Mouse (Mus musculus) ZHBTc4 (cell line): ENCODE measurements at regions not wholly inside any gene's neighbourhood (a gene's known extent, or its start where the extent isn't known, plus 50 kb on each side); places are given as distances from the start of the nearest gene placed in this dataset.
"Not testable (repeated sequence)": the region's sequence is repeated elsewhere in the genome, so short reads cannot be mapped to it uniquely, and the experiment has no call there.

Source experiments
- DNase-seq: peaks from one replicate; pipeline ENCODE4 v3.0.0-alpha.2; 2011; ENCODE audit warnings: low read depth, low spot score

DNA sequence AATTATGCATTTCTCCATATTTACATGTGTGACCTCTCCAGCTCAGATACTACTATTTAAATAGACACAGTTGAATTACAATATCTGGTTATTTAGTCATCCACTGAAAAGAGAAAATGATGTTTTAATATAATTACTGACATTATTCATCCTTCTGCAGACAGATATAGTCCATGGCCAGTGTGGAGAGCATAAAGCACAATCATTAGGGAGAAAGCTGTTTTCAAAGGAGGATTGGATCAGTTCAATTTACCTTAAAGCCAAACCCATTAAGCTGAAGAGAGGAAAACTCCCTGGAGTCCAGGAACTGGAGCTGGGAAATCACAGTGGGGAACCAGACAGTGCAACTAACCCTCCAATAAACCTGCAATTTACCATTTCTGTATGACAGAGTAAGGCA lies 339.8 kb upstream of the Rgs17 start:
- no peak for DNase-seq

DNA sequence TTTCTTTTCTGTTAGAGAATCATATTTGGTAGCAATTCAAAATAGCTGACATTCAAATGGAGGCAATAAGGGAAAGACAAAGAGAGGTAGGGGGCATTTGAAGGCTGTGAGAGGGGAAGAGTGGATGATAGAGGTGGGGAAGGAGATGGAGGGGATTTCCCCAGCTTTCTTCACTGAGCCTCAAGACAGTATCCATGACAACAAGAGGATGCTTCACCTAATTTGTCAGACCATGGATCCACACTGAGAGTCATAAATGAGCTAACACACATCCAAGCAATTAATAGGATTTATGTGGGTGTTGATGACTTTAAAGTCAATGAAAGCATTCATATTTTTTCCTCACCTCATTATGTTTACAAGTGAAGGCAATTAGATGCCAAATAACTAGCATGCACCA lies 343.5 kb upstream of the Rgs17 start:
- DNase-seq = no peak

GRCm38 (mm10) chr10:6291388-6291787 lies 369.2 kb upstream of the Rgs17 start:
- no peak for DNase-seq

GRCm38 (mm10) chr10:6296621-6297020 lies 374.4 kb upstream of the Rgs17 start:
- DNase-seq = no peak

GRCm38 (mm10) chr10:6297796-6298195 lies 375.6 kb upstream of the Rgs17 start:
- peak; percentile 13 for DNase-seq

DNA sequence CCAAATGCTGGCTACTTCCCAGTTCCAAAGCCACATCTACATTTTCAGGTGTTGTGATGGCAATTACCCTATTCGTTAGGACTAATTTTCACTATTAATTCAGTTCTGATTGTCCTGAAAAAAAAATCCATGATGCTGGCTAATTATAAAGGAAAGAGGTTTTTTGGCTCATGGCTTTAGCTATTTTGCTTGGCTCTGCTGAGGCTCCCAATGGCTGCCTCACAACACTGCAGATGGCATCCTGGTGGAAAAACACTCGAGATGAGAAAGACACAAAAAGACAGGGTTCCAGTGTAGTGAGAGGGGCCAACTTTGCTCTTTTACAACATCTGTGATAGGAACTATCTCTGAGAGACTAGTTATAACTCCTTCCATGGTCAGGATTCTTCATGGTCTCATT lies 376.5 kb upstream of the Rgs17 start:
- DNase-seq = no peak

GRCm38 (mm10) chr10:6301514-6301913 lies 379.3 kb upstream of the Rgs17 start:
- DNase-seq = no peak

DNA sequence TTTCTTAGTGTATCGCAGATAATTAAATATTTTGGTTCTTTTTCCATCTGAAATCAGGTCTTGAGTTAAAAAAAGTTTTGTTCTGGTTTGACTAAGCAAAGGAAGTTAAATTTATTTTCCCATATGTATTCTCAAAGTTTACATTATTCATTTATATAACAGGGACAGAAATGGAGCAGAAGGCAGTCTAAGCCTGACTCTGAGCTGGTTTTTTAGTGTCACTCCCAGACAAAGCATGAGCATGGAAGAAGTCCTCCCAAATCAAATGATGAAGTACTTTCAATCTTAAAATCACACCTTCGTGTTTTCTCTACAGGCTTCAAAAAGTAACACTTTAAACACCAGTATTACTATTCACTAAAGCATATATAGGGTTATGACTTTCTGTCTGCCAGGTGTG lies 387.2 kb upstream of the Rgs17 start:
- no peak for DNase-seq

GRCm38 (mm10) chr10:6341572-6341971 lies 416.7 kb upstream of the Oprm1 start:
- no peak for DNase-seq

GRCm38 (mm10) chr10:6349216-6349615 lies 409.1 kb upstream of the Oprm1 start:
- DNase-seq = peak; percentile 74

- no peak for DNase-seq
These were observed 392.1 kb upstream of the Oprm1 start for GRCm38 (mm10) chr10:6366182-6366581.

DNA sequence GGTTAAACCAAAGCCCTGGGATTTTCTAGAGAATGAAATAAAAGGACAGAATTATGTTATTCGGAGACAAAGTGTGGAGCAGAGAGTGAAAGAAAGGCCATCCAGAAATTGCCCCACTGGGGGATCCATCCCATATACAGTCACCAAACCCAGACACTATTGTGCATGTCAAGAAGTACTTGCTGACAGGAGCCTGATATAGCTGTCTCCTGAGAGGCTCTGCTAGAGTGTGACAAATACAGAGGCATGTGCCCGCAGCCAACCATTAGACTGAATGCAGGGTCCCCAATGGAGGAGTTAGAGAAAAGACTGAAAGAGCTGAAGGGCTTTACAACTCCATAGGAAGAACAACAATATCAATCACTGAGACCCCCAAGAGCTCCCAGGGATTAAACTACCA lies 386.6 kb upstream of the Oprm1 start:
- DNase-seq = no peak

DNA sequence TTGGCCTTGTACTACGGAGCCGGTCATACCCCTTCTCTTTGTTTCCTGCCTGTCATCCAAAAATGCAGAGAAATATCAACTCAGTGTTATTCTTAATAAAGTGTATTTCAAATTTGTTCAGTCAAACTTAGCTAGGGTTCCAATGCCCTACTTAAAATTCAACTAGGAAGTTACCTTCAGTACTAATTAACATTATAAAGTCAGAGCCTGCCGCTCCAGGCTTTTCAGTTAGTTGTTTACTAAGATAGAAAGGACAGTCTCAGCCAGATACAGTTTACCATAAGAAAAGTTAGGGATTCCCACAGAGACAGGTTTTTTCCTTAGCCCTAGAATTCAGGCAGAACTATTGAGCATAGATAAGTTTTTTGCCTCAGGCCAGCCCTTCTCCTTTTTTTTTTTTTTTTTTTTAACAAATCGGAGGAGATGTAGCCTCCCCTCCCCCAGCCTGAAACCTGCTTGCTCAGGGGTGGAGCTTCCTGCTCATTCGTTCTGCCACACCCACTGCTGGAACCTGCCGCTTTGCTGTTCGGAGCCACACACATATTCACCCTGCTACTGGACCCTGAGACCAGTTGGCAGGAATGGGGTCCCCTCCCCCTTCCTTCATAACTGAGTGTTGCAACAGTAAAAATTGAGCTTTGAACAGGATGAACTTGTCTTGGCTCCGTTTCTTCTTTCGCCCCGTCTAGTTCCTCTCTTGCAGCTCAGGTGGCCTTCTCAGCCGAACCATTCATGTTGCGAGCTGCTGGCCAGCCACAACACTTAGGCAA lies 340.8 kb upstream of the Oprm1 start:
- DNase-seq = not testable (repeated sequence)

GRCm38 (mm10) chr10:6418234-6418633 lies 340.1 kb upstream of the Oprm1 start:
- not testable (repeated sequence) for DNase-seq

- DNase-seq = peak; percentile 47
These were observed 292.5 kb upstream of the Oprm1 start for GRCm38 (mm10) chr10:6465824-6466223.

DNA sequence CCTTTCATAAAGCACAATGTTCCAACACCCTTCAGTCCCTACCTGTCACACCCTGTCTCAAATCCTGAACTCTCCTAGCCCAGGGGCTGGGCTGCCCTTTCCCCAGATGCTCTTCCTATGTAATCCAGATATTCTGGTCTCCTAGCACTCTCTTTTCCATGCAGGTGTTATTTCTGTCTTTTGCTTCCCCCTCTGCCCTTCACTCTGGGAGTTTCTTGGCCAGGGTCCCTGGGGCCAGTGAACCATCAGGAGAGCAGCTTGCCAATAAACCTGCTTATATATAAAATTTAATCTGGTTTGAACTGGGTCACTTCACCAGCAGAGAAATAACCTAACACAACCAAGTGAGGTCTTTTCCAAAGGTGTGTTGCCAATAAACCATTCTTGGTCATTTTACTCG lies 278.0 kb upstream of the Oprm1 start:
- DNase-seq = no peak

DNA sequence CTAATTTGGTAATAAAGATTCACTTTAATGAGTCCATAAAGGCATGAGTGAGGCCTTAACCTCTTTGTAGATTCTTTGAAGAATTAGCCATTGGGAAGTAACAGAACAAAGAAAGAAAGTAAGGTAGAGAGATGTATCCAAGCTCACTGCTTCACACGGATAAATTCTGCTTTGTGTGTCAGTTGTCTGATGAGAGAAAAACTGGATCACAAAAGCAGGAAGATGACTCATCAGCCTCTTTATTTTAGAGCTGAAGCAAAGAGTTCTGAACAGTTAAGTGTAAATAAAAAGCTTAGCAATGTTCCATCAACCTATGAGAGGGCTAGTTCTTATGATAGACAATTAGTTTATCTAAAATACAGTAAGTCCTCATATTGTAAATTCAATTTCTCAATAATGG lies 269.7 kb upstream of the Oprm1 start:
- no peak for DNase-seq

DNA sequence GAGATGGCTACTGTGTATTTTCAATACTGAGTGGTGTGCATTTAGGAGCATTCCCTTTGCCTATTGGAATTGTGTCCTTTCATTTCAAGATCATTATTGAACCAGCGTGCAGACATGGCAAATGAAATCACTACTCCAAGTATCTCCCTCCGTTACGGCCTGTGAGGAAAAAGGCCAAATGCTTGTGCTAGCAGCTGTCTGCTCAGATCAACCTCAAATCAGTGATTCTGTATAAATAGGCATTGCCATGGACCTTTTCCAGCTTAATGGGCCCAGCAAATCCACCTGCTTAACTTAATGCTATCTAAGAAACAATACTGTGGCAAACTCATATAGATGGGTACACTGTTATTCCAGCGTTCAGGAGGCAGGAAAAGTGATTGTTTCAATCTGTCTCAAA lies 265.6 kb upstream of the Oprm1 start:
- no peak for DNase-seq

DNA sequence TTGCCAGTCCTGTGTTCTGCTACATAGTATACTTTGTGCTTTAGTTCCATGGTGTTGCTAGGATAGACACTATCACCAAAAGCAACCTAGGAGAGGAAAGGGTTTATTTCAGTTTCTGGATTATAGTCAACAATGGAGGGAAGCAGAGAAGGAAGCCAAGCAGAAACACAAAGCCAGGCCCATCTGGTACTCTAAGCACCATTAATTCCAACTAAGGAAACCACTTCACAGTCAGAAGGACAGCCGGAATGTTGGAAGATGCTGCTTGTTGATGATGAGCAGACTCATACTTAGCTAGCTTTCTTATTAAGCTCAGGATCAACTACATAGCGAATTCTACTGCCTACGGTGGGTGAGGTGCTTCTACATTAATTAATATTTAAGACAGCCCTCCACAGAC lies 263.2 kb upstream of the Oprm1 start:
- no peak for DNase-seq

- DNase-seq = no peak
These were observed 244.0 kb upstream of the Oprm1 start for GRCm38 (mm10) chr10:6514269-6514668.

GRCm38 (mm10) chr10:6562516-6562915 lies 195.8 kb upstream of the Oprm1 start:
- DNase-seq = peak; percentile 56

DNA sequence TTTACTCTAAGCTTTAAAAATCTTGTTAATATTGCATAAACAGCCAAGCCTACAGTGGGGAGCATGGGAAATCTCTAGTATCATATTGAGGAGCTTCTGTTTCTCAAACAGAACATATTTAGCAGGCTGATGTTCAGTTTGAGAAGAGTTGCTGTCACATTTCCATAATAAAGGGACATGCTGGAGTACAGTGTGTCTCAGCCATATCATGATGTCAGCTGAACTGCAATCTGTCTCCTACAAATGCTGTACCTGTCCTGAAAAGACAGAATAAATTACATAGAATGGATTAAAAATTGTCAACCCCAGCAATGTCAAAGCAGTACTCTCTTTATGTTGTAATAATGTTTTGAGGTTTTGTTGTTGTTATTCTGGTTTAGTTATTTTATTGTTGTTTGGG lies 179.7 kb upstream of the Oprm1 start:
- no peak for DNase-seq

- peak; percentile 63 for DNase-seq
These were observed 172.5 kb upstream of the Oprm1 start for GRCm38 (mm10) chr10:6585821-6586220.

DNA sequence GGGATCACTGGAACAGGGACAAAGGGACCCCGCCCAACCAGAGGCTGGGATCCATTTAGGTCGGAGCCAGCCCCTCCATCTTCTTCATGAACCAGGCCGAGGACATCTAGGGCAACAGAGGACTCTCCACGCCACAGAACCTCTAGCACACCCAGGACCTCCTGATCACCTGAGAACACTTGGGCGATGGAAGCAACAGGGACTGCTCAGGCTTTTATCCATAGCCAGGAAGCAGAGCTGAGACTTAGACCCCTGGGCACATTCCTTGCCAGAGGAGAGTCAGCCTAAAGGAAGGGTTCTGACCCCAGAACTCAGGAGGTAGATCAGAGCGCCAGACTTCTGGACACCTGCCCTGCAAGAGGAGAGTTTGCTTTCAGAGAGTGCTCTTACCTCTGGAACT lies 168.1 kb upstream of the Oprm1 start:
- DNase-seq = no peak
